Mouse (Mus musculus): ENCODE data around the gene Pml.
A peak's percentile ranks its signal among the peaks of the same experiment; 100 is the strongest.

The Pml gene

DNA sequence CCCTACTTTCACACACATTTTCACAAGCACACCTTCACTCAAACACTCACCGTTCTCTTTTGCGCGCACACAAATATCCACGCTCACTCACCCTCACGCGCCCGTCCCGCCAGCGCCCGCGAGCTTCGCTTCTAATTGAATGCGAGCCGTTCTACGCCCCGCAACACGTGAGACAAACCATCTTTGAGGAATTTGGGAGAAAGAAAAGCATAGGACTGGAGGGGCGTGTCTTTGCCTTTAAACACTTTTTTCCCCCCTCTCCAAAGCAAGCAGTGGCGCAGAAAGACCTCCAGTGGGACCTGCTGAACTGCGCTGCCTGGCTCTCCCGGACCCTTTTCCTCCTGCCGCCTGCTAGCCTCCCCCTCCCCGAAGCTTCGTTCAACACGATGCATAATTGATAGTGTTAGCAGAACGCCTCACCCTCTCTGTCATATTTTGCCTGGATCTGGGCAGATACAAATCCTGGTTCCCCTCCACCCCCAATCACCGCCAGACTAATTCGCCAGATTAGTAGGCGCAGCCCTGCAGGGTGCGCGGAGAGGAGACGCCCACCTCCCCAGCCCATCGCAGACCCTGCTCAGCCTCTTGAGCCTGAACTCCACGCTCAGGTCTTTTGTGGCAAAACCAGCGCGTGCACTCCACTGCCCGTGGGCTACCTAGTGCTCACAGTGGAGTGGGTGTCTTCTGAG is 47.6 kb downstream of the Pml start:
- DNase-seq (ENCODE audit: low spot score) = no peak

DNA sequence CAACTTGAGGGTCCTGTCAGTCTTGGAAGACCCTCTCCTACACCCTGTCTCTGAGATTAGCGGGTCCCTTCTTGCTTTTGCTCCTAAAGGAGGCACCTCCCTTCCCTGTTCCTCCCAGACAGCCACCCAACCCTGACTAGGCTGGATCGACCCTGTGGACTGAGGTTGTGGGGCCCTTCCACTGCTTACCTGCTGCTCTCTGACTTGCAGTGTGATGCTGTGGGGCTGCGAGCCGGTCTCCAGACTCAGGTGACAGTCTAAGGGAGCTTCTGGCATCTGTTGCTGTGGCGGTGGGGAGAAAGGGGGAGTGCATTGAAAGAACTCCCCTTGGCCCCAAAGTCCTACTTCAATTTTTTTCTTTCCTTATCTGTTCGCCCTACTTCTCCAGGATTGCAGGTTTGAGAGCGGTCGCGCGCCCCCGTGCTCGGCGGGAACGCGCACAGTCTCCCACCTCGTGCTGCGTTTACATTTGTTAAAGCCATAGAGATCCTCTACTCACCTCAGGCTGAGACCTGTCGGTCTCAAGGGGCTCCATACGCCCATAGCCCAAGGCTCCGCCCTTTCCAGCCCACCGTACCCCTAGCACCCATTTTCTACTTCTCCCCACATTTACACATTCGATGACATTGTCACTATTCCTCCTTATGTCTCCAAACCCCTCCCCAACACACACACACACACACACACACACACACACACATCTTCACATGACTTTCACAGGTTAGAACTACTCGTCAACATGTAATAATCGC is 48.3 kb downstream of the Pml start:
- no peak for DNase-seq (ENCODE audit: low spot score)

DNA sequence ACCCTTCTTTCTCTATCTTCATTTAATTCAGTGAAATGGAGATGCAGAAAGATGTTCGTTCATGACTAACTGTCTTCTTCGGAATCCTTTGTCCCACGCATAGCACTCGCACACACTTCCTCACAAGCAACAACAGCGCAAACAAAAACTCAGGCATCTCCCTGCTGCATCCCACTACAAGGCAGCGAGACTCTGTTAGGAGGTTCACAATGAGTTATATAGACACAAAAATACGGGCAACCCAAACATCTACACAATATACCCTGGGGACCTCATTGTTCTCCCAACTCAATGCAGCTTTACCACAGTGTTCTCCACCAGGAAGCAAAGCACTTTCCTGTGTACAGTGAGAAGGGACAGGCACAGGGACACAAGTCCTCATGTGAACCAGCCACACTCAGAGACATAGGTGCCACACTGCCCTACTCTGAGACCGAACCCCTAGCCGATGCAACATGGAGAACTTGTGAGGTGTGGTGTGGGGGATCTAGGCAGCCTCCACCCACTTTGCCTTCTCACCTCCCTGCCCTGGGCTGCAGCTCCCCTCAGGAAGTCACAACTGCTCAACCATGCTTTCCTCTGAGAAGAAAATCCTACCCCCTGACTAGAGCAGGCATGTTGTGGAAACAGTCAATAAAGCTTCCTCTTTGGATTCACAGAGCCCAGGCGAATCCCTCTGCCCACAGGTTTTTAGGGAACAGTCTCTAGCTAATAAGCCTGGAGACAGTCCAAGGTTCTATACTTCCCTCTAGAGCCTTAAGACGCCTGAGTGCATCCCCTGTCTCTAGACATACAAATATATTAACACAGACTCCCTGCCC is 49.1 kb downstream of the Pml start:
- no peak for DNase-seq (ENCODE audit: low spot score)

DNA sequence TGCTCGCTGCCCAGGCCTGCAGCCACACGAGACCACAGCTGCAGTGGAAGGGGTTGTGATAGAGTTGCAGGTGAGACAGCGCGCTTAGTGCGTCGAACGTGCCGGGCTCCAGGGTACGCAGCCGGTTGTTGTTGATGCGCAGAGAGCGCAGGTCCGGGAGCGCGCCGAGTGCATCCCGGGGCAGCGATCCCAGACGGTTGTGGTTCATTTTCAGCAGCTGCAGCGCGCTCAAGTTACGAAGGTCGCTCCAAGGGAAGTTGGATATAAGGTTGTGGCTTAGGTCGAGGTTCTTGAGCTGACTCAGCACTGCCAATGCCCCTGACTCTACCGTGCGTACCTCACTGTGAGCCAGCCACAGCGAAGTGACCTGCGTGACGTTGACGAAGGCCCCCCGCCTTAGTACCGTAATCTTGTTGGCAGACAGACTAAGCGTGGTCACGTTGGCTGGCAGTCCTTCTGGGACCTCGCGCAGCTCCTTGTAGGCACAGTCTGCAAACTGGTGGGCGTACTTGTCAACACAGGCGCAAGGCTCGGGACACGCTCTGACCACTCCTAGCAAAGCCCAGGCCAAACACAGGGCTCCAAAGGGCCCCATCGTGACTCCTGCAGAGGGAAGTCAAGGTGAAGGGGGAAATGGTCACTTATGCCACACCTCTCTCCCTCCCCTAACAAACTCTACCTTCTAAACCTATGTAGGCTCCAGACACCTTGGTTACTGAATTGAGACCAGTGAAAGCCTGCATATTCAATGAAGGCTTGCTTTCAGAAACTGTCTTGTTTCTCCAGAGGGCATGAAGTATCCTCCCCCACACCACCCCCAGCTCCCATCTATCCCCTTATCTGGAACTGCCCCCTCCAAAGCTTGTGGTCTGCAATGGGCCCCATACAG is 50.0 kb downstream of the Pml start:
- DNase-seq (ENCODE audit: low spot score) = no peak

DNA sequence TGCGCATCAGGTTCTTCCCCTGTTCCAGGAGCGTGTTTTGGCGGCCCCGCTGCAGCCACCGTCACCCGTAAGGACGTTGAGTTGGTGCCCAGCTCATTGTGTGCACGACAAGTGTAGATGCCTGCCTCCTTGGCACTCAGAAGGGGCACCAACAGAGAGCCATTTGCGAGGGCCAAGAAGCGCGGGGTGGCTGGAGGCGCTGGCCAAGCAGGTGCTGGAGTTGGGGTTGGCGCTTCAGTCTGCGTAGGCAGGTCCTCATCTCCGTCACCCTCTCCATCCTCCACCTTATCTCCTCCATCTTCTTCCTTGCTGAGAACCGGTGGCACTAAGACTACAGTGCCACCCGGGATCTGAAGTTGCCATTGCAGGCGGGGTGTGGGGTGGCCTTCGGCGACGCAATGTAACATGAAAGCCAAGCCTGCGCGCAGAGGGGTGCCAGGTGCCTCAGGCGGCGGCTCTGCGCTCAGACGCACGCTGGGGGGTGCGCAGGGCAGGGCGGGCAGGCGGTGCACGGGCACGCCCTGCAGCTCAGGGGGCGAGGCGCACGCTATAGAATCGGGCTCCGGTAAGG is 50.7 kb downstream of the Pml start:
- no peak for DNase-seq (ENCODE audit: low spot score)

DNA sequence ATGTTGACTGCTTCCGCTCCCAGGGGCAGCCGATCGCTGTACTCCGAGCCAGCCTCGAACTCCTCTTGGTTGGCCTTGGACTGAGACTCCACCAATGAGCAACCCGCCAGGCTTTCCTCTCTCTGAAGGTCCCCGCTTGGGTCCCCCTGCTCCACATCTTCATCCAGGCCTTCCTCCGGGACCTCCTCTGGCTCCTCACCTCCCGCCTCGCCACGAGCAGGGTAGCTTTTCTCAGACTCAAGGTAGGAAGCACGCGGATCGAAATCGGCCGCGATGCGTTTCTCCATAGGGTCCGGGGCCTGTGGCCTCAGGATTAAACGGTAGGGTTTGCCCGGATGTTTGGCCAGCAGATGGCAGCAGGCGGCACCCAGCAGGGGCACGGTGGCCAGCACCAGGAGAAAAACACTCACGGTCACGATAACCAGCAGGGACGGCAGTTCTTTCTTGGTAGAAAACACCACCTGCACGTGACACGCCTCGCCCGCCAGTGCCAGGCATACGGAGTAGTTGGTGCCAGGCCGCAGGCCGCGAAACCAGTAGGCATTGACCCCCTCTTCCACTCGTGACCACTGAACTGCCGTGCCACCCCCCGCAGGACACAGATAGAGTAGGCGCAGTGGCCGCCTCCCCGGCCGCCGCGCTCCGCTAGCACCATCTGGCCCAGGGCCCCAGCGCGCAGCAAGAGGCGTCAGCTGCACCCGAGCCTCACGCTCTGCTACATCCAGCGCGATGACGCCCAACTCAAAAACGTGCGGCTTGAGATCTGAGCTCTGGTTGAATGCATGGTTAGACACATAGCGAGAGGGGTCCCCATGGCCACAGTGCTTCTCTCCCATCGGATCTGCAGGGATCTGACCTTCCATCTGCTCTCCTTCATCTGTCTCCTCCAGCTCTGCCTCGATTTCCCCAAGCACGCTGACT is 51.5 kb downstream of the Pml start:
- peak; percentile 71 for DNase-seq (ENCODE audit: low spot score)

DNA sequence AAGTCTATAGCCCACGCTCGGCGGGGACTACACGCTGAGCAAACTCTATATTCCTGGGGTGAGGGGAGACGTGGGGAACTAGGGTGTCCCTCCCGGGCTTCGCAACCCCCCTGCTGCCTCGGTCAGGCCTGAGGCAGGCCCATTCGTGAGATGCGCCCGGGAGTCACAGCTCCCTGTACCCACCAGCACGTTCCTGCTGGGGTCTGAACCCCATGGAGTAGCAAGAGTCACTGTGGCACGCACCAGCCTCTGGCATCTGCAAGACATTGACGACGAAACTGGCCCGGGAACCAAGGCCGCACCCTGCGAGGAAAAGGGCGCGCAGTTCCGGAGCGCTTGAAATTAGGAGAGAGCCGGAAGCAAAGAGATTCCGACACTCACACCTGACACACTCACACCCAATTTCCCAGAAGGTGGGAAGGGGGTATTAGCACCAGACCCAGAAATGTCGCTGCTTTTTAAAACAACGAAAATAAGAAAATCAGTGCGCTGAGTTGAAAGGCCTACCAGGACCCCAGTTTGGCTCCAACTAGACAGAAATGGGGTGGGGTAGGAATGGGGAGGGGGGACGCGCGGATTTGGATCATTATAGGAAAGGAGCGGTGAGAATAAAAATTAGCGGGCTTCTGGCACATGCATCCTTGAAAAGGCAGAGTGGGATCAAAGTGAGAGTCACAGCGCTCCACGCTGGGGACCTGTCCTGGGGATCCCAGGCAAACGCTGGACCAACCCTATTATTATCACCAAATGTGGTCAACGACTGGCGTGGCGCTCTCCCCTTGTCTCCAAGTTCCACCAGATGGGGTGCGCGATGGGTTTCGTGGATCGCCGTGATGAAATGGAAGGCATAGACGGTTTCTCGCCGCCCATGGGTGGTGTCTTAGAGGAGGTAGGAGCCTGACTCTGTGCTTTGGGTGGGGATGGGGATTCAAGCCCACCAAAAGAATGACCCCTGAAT is 52.7 kb downstream of the Pml start:
- DNase-seq (ENCODE audit: low spot score) = no peak

DNA sequence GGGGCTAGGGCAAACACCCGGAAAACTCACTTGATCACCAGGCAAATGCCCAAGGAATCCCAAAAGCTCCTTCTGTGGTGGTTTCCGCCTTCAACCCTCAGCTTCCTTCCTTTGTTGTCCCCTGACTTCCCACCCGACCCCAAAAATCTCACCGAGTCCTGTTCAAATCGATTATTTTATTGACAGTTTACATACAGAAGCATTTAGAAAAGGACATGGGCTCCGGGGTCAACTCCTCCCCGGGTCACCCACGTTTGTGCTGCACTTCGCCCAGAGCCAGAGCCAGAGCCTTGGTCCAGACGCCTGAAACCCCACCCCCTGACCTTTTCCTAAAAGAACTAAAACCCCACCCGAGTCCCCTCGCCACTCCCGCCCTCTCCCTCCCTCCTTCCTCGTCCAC is 53.4 kb downstream of the Pml start:
- no peak for DNase-seq (ENCODE audit: low spot score)

DNA sequence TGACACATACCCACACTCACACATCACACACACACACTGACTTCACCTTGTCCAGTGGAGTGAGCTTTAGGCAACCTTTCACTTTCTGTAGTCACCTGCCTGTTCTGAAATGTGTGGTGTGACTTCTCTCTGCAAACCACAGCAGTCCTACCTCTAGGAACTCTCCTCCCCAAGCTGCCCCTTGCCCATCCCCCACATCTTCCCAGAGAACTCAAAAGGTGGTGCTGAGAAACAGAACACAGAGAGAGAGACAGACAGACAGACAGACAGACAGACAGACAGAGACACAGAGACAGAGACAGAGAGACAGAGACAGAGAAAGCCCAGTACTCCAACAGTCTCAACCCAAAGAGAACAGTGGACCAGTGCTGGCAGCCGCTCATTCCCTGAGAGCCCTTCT is 53.9 kb downstream of the Pml start:
- no peak for DNase-seq (ENCODE audit: low spot score)

DNA sequence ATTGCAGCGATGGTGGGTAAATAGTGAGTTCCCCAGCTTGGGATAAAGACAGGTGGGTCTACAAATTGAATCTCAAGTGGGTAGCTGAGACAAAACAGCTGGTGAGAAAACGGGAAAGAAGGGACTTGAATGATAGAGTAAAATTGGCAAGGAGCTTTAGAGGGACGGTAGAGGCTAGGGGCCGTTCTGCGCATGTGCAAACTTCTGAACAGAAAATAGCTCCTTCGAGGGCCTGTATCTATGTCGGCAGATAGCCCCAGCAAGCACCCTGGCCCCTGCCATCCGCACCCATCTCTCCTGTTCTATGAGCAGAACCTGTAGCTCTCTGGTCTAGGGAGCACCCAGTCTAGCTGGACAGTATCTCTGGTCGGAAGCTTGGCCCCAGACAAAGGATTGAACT is 55.4 kb downstream of the Pml start:
- DNase-seq (ENCODE audit: low spot score) = no peak

DNA sequence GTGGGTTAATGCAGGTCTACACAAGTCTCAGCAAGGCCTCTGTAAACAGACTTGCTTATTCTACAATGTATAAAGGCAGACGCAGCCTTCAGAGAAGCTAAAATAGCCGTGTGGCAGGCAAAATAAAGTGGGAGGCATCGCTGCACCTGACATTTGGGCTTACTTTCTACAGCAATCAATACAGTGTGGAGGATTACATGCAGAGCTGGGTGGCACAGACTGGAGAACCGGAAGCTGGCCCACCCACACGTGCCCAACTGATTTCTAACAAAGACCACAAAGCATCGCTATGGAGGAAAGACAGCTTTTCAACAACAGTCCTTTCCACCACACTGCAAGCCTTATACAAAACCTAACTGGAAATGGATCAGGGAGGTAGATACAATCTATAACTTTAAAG is 65.1 kb downstream of the Pml start:
- DNase-seq (ENCODE audit: low spot score) = no peak

DNA sequence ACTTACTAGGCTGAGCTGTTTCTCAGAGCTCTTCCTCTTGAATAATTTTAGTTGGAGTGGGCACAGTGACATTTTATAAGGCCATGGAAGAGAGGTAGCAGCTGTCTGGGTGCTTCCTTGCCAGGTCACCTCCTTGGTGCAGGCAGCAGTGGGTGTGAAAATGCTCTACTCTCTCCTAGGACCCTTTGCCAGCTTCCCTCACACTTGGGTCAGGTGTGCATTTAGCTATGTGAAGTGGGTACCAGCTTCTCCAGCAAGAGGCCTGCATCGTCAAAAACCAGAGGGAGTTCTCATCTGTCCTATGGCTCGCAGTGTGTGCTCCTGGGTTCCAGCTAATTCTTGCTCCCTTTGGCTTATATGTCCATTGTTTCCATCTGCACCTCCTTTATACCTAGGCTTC is 70.2 kb downstream of the Pml start:
- DNase-seq (ENCODE audit: low spot score) = no peak

DNA sequence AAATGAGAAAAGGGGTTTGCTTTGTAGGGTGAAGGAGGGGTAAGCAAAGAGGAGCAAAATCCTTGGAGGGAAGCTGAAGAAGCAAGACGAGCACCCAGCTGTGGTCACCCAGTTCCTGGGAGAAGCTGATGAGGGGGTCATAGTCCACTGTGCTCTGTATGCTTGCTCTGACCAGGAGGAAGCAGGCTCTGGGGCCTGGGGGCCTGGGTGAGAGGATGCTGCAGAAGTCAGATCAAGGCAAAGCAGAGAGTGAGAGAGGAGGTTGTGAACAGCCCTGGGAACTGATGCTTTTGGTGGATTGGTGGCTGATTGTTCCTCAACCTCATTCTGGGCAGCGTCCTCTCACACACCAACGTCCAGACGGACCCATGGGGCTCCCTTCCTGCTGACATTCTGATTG is 72.4 kb downstream of the Pml start:
- no peak for DNase-seq (ENCODE audit: low spot score)

DNA sequence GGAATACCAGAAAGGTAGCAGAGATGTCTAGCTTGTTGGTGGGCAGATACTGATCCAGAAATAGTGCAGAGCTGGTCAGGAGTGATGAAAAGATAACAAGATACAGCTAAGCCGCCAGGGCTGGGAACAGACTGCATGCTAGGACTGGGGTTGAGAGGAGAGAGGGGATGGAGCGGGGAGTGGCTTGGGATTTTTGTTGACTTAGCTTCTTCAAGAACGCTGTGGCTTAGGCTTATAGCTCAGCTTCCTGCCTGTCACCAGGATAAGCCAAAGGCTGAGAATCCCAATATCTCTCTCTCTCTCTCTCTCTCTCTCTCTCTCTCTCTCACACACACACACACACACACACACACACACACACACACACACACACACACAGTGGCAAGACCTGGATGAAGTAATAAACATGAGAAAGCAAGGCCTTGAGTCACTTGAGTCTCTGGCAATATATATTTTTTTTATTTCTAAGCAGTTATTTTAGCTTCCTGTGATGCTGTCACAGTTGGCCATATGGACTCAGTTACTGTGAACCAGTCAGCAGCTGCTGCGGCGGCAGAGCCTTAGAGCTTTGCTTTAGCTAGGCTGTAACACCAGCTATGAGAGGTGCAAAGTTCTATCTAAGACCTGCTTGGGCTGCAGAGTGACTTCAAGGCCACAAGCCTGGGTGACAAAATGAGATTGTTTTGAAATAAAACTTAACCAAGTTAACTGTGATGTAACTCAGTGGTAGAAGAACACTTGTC is 73.7 kb downstream of the Pml start:
- no peak for DNase-seq (ENCODE audit: low spot score)

DNA sequence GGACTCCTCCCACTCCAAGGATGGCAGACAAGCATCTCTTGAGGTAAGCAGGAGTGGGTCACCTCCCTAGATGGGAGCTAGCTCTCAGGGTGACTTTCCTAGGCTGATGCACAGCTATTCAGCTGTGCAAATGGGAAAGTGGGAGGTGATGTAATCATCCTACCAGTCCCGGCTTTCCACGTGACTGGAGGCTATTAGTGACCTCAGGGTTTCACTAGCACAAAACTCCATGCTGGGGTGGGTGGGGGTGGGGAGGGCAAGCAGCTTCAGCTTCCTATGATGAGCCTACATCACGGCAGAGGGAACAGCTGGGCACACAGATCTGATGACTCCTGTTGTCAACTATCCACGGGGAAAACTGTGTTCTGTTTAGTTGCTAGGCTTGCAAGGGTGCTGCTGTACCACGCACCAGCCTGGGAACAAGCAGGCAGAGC is 74.8 kb downstream of the Pml start:
- no peak for DNase-seq (ENCODE audit: low spot score)

DNA sequence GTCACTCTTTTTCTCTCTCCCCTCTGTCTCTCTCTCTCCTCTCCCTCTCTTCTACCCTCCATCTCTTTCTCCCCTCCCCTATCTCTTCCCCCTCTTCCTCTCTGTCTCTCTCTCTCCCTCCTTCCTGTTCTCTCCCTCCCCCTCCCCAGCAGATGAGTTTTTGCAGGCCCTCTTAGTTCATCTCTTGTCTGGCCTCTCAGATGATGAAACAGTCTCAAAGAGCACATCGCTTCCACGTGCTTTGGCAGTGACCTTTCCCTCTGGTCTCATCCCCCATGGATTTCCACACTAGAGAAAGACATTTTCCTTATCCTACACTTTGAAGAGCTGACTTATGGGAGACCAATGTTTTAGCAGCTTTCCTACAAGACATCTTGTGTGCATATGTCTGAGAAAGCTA is 76.7 kb downstream of the Pml start:
- no peak for DNase-seq (ENCODE audit: low spot score)

DNA sequence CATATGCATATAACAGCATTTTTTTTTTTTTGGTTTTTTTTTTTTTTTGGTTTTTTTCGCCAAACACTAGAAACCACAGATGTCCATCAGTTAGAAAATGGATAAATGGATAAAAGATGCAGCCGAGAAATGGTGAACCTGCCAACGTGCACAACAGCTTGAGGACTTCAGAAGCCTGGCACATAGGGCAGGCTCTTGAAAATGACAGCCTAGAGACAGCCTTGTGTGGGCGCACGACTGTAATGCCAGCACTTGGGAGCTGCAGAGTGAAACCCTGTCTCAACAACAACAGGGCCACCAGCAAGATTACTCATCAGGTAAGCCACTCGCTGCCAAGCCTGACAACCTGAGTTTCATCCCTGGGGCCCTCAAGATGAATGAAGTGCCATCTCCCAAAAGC is 80.2 kb downstream of the Pml start:
- DNase-seq (ENCODE audit: low spot score) = no peak

DNA sequence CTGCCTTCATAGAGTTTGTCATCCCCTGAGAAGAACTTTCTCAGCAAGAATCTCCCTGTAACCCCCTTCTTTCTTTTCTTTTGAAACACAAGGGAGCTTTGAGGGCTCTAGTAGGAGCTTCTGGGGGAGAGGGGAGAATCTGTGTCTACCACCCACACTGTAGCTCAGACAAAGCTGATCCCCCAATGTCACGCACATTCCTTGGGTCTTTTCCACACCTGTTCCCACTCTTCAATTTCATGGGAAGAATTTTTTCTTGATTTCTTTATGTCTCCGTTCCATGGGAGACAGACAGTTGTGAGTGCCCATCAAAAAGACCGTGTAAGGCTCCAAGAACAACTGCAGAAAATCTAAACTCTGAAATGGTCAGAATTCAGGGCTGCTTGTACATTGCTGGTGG is 80.7 kb downstream of the Pml start:
- DNase-seq (ENCODE audit: low spot score) = no peak

Measured in ovary, postnatal 36 days (tissue).